Mouse (Mus musculus): ENCODE results near the gene Tcl1b5.
A peak's percentile ranks its signal among the peaks of the same experiment; 100 is the strongest.
"Not testable (repeated sequence)": the region's sequence is repeated elsewhere in the genome, so short reads cannot be mapped to it uniquely, and the experiment has no call there.

The Tcl1b5 gene

DNA sequence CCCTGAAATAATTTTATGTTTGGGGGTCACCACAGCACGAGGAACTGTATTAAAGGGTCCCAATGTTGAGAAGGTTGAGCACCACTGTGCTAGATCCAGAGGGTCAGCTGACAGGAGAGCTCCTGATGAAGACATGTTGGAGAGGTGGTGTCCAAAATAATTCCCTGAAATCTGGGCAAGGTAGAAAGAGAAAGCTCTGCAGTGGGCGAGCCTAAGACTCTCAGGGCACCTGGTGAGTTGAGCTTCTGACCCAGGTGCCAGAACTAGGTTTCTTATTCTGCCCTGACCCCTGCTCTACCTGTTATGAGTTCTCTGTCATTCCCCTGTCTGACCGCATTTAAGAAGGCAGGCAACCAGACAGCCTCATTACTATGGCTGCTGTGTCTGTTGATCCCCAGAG, at the start of gene Tcl1b5:
Gene Tcl1b5 (plus strand): TSS at position 301 of the 400 bp plus-strand sequence.
- DNase-seq, result not testable (repeated sequence)

DNA sequence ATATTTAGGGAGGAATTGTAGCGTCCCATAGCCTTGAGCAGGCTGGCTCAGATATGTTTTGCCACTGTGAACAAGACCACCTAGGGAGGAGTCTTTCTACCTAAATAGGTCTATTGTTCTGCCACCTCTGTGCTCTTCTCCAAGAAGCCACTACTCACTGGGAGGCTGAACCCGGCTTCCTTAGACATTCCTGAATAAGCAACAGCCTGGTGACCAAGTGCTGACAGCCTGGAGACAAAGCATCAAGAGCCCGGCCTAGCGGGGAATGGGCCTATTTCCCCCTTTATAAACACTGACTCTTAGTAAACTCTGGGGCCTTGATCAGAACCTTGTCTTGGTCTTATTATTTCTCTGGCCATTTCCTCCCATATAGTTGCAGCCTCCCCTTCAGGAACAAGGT, 49.6 kb upstream of the Tcl1b5 start:
- no peak for DNase-seq

DNA sequence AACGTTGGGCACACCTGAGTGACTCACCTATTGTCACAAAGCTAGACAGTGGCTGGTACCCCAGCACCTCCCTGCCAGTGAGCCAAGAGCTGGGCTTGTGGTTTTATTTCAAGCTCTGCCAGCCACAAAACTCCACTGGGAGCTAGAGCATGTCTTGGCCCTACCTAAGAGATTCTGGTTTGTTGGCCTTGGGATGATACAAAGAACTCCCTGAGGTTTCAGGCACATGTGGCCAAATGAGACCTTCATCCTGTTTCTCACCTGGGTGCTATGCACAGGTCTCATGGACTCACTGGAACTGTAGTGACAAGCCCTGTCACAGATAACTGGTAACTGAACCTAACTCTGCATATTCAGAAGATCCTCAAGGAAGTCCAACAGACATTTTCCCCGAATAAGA, 48.5 kb upstream of the Tcl1b5 start:
- DNase-seq, result no peak

DNA sequence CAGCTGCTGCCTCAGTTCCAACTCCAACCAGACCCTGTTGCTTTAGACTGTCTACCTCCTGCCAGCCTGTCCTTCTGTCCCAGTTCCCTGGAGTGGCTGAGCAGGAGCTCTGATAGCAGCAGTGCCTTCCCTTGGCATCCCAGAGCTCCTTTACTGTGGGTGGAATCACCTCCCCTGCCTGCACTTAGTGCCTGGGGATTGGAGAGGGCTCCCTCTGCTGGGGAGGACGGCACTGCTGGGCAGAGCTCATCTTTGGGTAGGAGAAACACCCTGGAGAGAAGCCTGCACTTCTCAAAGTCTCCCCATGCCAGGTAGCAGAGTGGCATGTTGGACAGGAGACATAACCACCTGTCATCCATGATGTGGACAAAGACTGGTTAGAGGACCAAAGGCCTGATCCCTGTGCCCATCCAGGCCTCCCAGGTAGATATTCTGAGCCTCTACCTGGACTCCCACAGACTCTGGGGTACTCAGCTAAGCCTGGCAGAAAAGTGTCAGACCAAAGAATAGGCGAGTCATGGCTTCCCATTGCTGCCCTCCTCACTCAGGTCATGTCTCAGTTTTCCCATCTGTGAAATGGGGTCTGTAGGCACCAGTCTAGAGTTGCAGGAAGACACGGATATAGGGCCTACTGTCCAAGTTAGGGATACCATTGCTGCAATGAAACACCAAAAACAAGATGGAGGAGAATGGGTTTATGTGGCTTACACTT, 46.5 kb upstream of the Tcl1b5 start:
- not testable (repeated sequence) for DNase-seq

DNA sequence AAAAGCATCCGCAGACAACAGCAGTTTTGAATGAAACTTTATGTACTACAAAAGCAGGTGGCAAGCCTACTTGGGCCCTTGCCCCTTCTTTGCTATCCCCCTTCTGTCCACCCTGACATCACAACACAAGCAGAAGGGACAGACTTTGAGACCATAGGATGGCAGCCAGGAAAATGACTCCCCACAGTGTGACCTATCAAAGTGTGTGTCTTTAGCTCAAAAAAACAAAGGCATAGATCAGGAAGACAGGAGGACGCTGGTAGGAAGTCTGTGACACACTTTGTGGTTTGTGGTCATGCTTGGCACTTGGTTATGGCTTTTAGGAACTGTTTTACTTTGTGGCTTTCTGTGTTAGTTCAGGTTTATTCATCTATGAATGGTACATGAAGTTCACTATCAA, 42.0 kb upstream of the Tcl1b5 start:
- not testable (repeated sequence) for DNase-seq

GRCm38 (mm10) chr12:105134826-105135225, 41.3 kb upstream of the Tcl1b5 start:
- DNase-seq, result not testable (repeated sequence)

GRCm38 (mm10) chr12:105137729-105138128, 38.4 kb upstream of the Tcl1b5 start:
- not testable (repeated sequence) for DNase-seq

DNA sequence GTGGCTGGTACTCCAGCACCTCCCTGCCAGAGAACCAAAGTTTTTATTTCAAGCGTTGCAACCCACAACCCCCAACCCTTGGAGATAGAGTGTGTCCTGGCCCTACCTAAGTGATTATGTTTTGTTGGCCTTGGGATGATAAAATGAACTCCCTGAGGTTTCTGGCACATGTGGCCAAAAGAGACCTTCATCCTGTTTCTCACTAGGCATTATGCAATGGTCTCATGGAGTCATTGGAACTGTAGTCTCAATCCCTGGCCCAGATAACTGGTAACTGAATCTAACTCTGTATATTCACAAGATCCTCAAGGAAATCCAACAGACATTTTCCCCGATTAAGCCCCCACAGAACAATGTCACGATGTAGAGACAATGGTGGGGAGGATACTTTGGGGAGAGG, 33.0 kb upstream of the Tcl1b5 start:
- no peak for DNase-seq

GRCm38 (mm10) chr12:105144928-105145327, 31.2 kb upstream of the Tcl1b5 start:
- DNase-seq, result not testable (repeated sequence)

GRCm38 (mm10) chr12:105145714-105146113, 30.4 kb upstream of the Tcl1b5 start, which contains the start of gene Tcl1b2:
Gene Tcl1b2 (plus strand): TSS chr12:105146014.
- DNase-seq, result no peak

- DNase-seq, result not testable (repeated sequence)
Observed at GRCm38 (mm10) chr12:105155286-105155685, 20.9 kb upstream of the Tcl1b5 start.

DNA sequence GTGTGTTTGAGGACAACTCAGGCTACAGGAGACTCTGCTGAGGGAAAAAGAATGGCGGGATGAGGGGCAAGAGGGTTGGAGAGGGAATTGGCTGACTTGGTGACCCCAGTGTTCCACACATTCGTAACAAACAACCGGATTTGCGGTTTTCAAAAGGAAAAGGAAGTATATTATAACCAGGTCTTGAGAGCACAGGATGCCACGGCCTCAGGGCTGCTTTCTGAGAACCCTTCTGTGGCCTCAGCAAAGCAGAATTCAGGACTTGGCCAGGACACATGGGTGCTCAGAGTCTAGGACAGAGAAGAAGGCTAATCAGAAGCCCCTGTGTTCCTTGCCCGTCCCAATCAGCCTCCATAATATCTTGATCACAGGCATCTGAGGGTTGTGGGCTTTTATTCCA, 17.3 kb upstream of the Tcl1b5 start:
- no peak for DNase-seq

- no peak for DNase-seq
Observed at GRCm38 (mm10) chr12:105159390-105159789, 16.8 kb upstream of the Tcl1b5 start, which contains the start of gene Tcl1b1. Gene Tcl1b1 (plus strand): TSS chr12:105159690.

- no peak for DNase-seq
Observed at GRCm38 (mm10) chr12:105166734-105167133, 9.4 kb upstream of the Tcl1b5 start.

GRCm38 (mm10) chr12:105173366-105173765, 2.8 kb upstream of the Tcl1b5 start:
- DNase-seq, result no peak

- DNase-seq, result peak; percentile 6
Observed at GRCm38 (mm10) chr12:105174318-105174717, 1.8 kb upstream of the Tcl1b5 start.

DNA sequence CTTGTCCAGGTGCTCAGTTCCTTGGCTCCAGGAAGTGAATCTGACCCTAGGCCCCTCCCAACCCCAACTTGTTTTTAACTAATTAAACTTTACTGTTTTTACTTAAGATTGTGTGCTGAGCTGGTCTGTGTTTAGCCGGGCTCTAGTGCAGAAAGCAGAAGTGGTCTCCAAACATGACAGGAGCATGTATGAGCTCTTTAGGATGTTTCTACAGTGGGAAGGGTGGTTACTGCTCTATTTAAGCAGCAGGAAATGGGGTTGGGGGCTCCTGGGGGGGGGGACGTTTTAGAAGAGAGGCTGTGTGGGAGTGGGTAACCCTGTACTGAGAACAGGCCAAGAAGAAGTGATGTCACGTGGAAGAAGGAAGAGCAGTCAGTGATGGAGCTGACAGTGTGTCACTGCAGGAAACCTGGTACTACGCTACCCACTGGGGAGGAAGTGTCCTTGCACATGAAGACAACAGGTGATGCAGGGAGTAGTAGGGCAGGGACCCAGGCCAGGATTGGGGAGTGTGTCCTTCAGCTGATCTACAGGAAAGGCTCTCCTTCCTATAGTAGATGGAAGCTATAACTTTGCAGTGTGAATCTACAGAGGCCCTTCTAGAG, 5.0 kb downstream of the Tcl1b5 start:
- DNase-seq, result not testable (repeated sequence)

GRCm38 (mm10) chr12:105188980-105189379, 12.8 kb downstream of the Tcl1b5 start:
- DNase-seq, result not testable (repeated sequence)

DNA sequence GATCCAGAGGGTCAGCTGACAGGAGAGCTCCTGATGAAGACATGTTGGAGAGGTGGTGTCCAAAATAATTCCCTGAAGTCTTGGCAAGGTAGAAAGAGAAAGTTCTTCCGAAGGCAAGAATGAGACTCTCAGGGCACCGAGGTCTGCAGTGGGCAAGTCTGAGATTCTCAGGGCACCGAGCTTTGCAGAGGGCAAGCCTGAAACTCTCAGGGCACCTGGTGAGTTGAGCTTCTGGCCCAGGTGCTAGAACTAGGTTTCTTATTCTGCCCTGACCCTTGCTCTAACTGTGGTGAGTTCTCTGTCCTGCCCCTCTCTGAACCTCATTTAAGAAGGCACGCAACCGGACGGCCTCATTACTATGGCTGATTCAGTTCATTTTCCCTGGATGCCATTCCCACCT, 14.6 kb downstream of the Tcl1b5 start, which contains the start of gene Tcl1b3:
Gene Tcl1b3 (plus strand): TSS at position 301 of the 400 bp plus-strand sequence.
- not testable (repeated sequence) for DNase-seq

DNA sequence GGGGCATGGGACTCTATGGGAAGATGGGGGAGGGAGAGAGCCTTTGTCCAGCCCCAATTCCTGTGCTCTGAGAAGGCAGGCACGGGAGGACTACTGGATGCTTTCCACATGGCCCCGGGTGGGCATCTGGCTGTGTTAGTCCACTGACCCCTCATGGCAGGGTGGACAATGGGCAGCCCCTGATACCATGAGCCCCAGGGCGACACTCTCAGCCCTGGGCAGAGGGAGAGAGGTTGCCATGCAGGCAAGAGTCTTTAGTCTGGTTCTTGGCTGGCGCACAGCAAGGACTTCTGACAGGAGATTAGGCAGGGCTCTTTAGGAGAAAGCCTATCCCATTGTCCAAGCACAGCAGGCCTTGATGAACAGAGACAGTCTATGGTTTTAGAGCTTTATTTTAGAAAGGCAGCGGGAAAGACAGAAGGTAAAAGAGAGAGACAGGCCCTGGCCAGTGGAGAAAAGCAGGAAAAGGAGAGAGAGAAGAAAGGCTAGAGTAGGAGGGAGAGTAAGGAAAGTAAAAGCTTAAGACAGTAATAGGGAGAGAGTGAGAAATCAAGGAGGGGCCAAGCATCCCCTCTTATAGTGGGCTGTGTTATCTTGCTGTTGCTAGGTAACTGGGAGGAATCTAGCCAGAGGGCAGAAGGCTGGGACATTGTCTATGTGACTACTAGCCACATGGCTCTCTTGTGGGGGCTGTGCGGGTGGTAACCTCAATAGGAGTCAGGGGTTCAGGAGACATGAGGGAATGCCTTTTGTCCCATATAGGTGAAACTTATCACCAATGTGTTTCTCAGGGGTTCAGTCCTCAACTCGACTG, 23.7 kb downstream of the Tcl1b5 start:
- DNase-seq, result not testable (repeated sequence)

GRCm38 (mm10) chr12:105201657-105202056, 25.5 kb downstream of the Tcl1b5 start, which contains the start of gene Tcl1b4:
Gene Tcl1b4 (plus strand): TSS chr12:105201957.
- not testable (repeated sequence) for DNase-seq

DNA sequence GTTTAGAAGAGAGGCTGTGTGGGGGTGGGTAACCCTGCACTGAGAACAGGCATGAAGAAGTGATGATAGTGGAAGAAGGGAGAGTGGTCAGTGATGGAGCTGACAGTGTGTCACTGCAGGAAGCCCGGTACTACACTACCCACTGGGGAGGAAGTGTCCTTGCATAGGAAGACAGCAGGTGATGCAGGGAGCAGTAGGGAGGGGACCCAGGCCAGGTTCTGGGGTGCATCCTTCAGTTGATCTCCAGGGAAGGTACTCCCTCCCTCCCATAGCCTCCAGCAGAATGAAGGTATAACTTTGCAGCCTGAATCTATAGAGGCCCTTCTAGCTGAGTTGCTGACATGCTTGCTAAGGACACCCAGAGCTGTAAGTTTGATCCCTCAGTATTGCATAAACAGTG, 30.9 kb downstream of the Tcl1b5 start:
- DNase-seq, result no peak

DNA sequence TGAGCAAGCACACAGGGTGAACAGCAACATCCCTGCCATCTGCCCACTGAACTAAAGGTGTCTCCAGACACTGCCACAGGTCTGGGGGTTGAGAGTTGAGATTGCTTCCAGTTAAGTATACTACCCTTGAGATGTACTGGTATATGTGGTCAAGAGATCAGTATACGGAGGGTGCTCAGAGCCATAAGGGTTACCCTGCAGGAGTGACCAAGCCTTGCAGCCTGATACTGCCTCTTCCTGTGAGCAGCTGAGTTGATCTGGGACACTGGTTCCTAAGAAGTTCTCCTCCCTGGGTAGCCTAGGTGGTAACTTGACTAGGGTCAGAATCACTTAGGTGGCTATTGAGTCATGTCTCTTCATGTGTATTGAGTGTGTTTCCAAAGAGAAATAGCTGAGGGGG, 32.3 kb downstream of the Tcl1b5 start:
- no peak for DNase-seq
